8 mouse cellular contexts compared by ENCODE assay signal in genomic region chr1:163574409-163575161, GRCm38 (mm10).
DNase-seq lines count a peak whose midpoint lies in the region; ATAC-seq and TF ChIP-seq lines count a peak whose summit lies in the region.

No protein-coding gene starts in this region.

- H3K36me3 ChIP-seq in heart, postnatal 0 days (replicated peaks; ENCODE audit: control insufficient read depth, insufficient read depth, low read length), result no peaks in the 10 kb centered on the region
- no peaks in the 10 kb centered on the region for H3K36me3 ChIP-seq in heart, embryonic 10.5 days

- no peak overlapping the region for H3K4me3 ChIP-seq in heart, postnatal 0 days (ENCODE audit: low read depth, low read length)
- H3K4me3 ChIP-seq in heart, embryonic 10.5 days, result no peak overlapping the region

- peak; percentile 24; the same call in 1 of the 2 replicates for ATAC-seq in heart, postnatal 0 days (ENCODE audit: insufficient read depth, low read depth)
- peak; percentile 71 for ATAC-seq in Patski
- no peak for ATAC-seq in monocyte, adult 5-6 weeks (replicated peaks; ENCODE audit: insufficient number of reproducible peaks, low FRiP score, low TSS enrichment, poor library complexity, severe bottlenecking)

- no peak for TF ChIP-seq CTCF in heart, postnatal 0 days (IDR thresholded peaks at IDR 0.05; ENCODE audit: low read depth)
- no peak for TF ChIP-seq CTCF in Patski (IDR thresholded peaks at IDR 0.05)

- in situ Hi-C loops in Patski (cut with MboI; ENCODE audit: low pct_unique_long_range_greater_than_20kb), result no loop called here

- H3K9ac ChIP-seq in heart, postnatal 0 days (replicated peaks; ENCODE audit: low read depth, low read length), result no peak overlapping the region

- POLR2A ChIA-PET in Patski (lab: Charles Lee), result interaction anchor here (0.6 kb wide), 1 partner anchor 71 kb away, joined by 5 read pairs; no protein-coding TSS in a partner anchor

- no peak for DNase-seq in heart, postnatal 0 days (ENCODE audit: low spot score)
- DNase-seq in heart, embryonic 10.5 days (ENCODE audit: low spot score), result no peak
- DNase-seq in Patski (ENCODE audit: low read depth, low spot score), result no peak
- peak; percentile 70 for DNase-seq in fibroblast of lung, adult 2 months (ENCODE audit: low read depth)
- DNase-seq in mesoderm, embryonic 11.5 days (ENCODE audit: low read depth, low spot score), result peak; percentile 78
- no peak for DNase-seq in cerebellum, adult 8-10 months
- no peak for DNase-seq in T-cell, adult 2 months (ENCODE audit: low spot score)

- no peaks in the 10 kb centered on the region for H3K4me1 ChIP-seq in heart, postnatal 0 days (ENCODE audit: control insufficient read depth, insufficient read depth)
- H3K4me1 ChIP-seq in heart, embryonic 10.5 days, result peaks cover 4% of the 10 kb centered on the region; the same call in 1 of the 2 replicates

- no peaks in the 10 kb centered on the region for H3K27me3 ChIP-seq in heart, postnatal 0 days (ENCODE audit: control insufficient read depth, insufficient read depth, low read length)
- H3K27me3 ChIP-seq in heart, embryonic 10.5 days (ENCODE audit: insufficient read depth, poor library complexity, severe bottlenecking), result no peaks in the 10 kb centered on the region
- H3K27me3 ChIP-seq in Patski, result no peaks in the 10 kb centered on the region

- TF ChIP-seq EP300 in heart, postnatal 0 days (IDR thresholded peaks at IDR 0.05; ENCODE audit: low read depth), result no peak

- CTCF ChIA-PET in Patski (lab: Charles Lee), result no interaction called here

- WGBS in heart, postnatal 0 days, result 47% methylated on average over 16 of the region's 16 CpGs
- WGBS in heart, embryonic 10.5 days, result 61% methylated on average over 16 of the region's 16 CpGs

- no peak overlapping the region for H3K4me2 ChIP-seq in heart, postnatal 0 days (ENCODE audit: low read depth, low read length)

- no peaks in the 10 kb centered on the region for H3K9me3 ChIP-seq in heart, postnatal 0 days (replicated peaks; ENCODE audit: control insufficient read depth, low read length)
- no peaks in the 10 kb centered on the region for H3K9me3 ChIP-seq in heart, embryonic 10.5 days

- H3K27ac ChIP-seq in heart, postnatal 0 days (ENCODE audit: low read depth), result no peak overlapping the region
- no peak overlapping the region; the same call in 1 of the 2 replicates for H3K27ac ChIP-seq in heart, embryonic 10.5 days

Comparison
In these comparisons a context has a peak if more than half of its experiments do, and no peak if none do; other contexts are left out.
1. DNase-seq: peak in fibroblast of lung, adult 2 months (single experiment) and mesoderm, embryonic 11.5 days (single experiment); none in heart, postnatal 0 days (single experiment), heart, embryonic 10.5 days (single experiment), Patski (single experiment), cerebellum, adult 8-10 months (single experiment) and T-cell, adult 2 months (single experiment).